Mouse (Mus musculus): ENCODE measurements around the gene Tmem132c.

Gene Tmem132c

DNA sequence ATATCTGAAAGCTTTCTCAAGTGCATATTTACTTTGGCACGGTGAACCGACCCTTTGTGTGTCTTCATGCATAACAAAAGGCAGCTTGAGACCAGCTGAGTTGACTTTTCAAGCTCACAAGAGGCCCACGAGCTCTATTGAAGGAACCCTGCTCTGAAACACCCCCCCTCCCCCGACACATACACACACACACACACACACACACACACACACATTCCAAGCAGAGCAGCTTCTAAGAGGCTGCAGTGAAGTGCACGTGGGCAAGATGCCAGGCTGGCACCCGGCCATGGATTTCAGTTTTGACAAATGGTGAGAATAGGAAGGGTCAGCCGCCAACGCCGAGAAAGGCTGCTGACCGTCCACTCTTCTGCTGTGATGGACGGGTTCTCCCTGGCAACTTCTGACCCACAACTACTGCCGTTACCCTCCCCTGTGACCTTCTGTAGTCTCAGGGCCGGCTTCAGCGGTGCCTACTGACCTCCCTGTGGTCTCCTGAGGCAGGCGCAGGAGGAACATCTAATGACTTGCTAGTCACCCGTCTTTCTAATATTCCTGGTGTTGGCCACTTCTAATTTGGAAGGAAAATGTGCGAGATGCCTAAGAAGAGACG lies 163.9 kb downstream of the Tmem132c start:
- intact Hi-C loops (cut with DNase I) = no loop called here

DNA sequence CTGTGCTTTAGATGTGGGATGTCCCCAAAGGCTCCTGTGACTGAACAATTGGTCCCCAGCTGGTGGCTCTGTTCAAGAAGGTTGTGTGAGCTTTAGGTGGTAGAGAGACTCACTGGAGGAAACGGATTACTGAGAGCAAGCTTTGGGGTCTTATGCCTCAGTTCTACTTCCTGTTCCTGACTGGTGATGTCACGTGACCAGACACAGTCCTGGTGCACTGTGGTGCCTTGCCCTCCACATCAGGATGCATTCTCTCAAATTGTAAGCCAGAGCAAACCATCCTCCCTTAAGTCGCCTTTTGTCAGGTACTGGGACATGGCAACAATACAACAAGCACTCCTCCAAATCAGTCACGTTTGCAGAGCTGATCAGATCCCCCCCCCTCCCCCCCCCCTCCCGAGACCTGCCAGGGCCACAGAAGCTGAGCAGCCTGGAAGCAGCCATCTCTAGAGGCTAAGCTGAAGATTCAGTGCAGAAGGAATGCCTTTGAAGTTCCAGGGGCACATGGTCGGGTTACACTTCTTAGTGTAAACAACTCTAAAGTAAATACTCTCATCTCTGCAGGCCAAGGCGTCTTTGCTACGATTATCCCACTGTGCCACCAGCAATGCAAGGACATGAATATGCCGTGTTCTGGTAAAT lies 164.5 kb downstream of the Tmem132c start:
- intact Hi-C loops (cut with DNase I) = no loop called here

DNA sequence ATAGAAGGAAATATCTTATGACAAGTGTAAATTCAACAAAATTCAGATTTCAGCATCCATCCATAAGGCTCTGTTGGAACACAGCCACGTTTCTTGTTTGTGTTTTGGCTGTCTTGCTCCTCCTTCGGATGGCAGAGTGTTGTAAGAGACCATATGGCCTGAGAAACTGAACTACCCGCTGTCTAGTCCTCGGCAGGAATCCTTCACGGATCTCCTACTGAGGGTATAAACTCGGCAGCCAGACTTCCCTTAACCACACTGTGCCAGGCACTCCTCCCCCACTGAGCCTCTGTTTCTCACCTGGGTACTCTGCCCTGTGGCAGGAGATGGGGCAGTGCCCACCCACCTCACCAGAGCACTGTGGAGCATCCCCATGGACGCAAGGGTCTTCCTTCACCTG lies 174.9 kb downstream of the Tmem132c start:
- intact Hi-C loops (cut with DNase I) = no loop called here

DNA sequence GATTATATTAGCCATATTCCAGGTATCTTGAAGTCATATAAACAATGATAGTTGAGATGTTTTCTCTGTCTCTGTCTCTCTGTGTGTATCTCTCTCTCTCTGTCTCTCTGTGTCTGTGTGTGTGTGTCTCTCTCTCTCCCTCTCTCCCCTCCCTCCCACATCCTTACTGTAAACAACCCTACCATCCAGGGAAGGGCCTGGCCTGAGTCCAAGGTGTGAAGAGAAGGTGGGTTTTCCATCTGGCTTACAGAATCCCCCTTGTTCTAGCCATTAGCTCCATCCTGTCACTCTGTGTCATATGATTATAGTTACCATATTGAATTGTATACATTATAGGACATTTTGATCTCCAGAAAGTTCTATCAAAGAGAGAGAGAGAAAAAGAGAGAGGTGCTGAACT lies 182.3 kb downstream of the Tmem132c start:
- intact Hi-C loops (cut with DNase I) = no loop called here

DNA sequence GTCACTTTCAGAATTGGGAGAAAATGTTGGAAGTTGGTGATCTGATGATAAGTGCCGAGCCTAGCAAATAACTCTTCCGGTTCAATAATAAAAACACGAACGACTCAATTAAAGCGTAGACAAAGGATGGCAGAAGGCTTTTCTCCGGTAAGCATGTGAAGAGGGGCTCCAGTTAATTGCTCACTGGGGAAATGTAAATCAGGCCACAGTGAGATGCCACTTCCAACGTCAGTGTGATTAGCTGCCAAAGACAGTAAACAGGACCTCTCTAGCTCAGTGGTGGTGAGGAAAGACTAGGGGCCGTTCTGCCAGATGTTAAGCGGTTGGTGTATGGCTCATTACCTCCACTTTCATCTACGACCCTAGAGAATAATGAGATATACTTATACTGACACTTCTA lies 187.5 kb downstream of the Tmem132c start:
- intact Hi-C loops (cut with DNase I) = no loop called here

DNA sequence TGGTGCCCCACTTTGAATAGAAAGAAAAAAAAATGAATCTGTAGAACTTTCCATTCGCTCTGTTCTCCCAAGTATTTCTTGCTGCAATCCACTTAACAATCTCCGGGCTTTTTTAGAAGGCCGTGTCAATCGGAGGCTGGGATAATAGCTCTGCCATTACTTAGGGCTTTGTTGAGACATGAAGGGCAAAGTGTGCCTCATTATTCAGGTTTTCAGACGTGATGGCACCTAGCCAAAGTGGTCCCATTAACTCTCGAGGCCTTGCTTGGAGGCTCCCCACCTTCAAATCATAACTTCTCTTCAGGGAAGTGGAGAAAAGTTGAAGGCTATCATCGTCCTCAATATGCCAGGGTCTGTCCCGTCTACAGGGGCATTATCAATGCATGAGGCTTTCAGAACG lies 190.0 kb downstream of the Tmem132c start:
- intact Hi-C loops (cut with DNase I) = no loop called here

DNA sequence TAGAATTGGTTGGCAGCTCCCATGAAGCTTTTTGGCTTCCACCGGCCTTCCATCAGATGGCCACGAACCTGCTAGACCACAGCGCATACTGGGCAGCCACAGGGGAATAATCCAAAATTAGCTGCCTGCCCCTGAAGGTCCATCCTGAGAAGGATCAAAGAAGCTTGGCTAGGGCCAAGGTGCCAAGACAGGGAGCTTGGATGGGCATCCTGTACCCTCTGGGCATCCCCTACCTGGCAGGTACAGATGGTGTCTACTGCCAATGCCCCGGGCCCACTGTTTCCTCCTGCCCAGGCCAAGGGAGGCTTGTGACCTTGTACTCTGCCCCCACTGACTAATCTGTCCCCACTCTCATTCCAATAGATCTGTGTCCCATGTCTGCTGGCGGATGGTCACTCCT lies 195.2 kb downstream of the Tmem132c start:
- intact Hi-C loops (cut with DNase I) = no loop called here

DNA sequence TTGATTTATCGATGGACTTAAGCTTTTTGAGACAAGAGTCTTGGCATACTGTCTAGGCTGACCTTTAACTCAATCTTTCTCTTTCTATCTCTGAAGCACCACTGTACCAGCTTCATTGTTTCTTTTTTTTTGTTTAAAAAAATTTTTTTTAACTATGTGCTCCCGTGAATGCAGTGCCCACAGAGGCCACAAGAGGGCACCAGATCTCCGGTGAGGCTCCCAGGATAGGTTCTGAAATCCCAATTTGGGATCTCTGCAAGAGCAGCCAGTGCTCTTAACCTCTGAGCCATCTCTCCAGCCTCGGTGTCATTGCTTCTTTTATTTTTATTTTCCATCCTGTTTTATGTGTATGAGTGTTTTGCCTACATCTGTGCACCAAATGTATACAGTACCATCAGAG lies 197.0 kb downstream of the Tmem132c start:
- intact Hi-C loops (cut with DNase I) = no loop called here

DNA sequence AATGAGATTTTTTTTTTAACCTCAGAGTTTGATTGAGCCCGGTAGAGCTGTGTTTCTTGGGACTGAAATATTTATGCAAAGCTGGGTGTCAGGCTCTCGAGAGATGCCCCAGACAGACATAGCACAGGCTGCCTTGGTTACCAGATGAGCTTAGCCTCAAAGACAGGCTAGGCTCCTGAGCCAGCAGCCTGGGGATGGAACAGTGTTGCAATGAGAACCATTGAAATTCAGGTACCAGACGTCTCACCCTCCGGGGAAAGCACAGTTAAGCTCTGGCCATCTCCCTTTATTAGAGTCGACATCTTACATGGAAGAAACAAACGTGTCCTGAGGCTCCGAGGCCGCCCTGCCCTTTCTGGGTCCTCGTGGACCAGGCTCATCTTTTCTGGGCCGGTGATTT lies 200.4 kb downstream of the Tmem132c start:
- intact Hi-C loops (cut with DNase I) = no loop called here

DNA sequence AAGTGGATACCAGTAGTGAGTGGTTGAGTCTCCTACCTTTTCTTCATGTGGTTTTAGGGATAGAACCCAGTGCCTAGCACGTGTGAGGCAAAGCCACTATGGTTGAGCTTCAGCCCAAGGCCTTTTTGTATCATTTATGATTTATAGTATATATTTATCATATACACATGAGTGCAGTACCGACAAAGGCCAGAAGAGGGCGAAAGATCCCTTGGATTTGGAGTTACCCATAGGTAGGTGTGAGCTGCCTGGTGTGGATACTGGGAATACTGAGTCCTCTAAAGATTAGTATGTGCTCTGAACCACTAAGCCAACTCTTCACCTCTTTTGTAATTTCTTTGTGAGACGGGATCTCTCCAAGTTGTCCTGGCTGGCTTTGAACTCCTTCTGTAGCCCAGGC lies 212.0 kb downstream of the Tmem132c start:
- intact Hi-C loops (cut with DNase I) = no loop called here

DNA sequence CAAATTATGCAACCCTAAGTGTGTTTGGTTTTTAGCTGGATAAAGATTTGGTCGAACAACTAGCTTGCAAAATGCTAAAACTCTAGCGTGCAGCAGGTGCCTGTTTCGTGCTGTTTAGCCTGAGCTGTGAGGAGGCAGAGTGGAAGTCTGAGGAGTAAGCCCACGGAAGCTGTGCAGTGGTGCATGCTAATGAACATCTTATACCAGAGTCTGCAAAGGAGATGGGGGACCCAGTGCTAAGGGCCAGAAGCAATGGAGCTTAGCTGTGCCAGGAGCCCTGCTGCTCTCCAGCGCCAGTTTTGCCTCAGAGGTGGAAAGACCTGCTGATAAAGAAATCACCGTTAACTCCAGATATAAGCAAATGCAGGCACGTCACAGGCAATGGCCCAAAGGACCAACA lies 212.5 kb downstream of the Tmem132c start:
- intact Hi-C loops (cut with DNase I) = no loop called here

DNA sequence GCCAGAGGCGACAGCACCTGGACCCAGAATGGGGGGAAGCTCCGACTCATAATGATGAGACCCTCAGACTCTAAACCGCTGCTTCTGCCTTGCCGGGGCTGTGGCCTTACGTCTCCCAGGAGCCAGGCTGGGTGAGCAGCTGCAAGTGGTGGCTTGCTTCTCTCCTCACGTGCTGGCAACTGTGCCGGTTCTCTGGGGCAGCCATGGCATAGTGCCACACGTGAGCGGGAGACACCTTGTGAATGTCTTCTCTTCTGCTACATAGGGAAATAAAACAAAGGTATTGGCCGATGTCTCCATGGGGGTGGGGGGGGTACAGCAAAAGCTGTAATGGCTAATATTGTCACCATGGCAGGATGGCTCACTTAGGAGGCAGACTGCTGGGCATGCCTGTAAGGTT lies 214.5 kb downstream of the Tmem132c start:
- intact Hi-C loops (cut with DNase I) = no loop called here

DNA sequence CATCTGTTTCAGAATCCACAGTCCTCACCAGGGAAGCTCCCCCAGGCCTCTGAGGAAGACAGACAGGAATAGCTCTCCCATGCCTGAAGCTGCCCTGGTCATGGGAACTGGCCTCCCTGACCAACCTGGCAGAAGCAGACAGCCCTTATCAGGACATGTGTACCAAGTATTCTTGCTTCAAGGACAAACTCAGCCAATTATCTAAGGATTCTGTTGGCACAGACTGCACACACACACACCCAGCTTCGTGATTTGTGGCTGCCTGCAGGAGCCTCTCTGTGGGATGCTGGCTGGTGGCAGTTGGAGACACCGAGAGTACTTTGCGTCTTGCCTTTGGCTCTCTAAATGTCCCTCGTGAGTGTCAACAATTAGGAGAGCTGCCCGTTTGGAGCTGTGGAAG lies 226.5 kb downstream of the Tmem132c start:
- intact Hi-C loops (cut with DNase I) = no loop called here

DNA sequence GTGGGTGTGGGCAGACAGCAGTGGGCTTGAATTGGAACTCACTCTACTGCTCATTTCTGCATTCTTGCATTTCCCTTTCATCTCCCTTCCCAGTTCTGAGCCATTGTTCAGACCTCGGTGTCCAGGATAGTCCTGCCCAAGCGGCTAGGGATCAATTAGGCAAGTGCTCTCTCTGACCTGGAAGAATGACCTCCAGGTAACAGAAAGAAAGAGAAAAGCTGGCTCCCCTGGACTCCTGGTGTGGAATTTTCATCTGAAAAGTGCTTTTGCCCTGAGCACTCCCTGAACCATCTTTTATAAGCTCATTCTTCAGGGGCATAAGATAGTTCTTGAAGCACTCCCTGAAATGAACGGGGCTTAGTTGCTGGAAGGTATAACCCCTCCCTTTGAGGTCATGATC lies 228.7 kb downstream of the Tmem132c start:
- intact Hi-C loops (cut with DNase I) = no loop called here

DNA sequence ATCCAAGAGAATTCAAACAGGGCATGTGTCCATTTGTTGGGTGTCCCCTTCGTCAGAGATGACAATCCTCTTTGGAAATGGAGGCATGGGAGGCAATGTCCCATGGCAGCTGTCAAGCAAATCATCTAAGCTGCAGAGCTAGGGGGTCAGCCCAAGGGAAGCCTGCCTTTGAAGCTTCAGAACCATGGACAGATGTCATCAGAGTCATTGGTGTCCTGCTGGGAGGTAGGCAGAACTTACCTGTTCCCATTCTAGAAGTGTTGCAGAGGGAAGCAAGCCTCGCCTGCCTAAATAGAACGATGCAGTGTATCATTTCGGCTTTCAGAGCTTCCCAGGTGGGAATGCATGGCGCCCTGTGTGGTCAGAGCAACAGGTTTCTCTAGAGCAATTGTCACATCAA lies 230.3 kb downstream of the Tmem132c start:
- intact Hi-C loops (cut with DNase I) = no loop called here

DNA sequence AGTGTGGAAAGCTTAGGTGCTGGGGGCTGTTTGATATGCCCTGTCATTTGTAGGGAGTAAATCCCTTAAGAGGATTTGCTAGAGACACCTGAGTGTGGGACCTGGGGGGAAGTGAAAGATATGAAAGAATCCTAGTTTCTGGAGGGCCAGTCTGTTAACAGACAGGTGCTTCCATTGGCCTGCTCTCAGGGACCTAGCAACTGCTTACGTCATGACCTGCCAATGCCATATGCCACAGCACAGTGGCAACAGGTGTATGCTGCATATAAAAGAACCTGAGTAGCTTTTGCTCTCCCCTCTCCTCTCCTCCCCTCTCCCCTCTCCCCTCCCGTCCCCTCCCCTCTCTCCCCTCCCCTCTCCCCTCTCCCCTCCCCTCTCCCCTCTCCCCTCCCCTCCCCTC lies 232.1 kb downstream of the Tmem132c start:
- intact Hi-C loops (cut with DNase I) = no loop called here

DNA sequence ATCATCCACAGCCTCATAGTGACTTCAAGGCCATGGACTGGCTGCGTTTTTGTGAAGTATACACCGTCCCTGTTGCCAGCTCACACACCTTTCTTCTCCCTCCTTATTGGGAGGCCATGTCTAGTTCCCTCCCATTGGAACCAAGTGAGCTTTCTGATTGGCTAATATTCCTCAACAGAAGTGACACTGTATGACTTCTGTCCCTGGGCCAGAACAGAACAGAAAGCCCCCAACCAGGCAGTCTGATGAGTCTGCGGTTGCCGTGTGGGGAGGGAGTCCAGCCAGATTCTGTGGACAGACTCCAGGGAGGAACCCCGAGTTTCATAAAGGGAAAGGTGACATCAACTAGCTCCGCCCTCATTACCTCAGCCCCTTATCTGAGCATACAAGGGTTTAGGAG lies 233.2 kb downstream of the Tmem132c start:
- intact Hi-C loops (cut with DNase I) = no loop called here

DNA sequence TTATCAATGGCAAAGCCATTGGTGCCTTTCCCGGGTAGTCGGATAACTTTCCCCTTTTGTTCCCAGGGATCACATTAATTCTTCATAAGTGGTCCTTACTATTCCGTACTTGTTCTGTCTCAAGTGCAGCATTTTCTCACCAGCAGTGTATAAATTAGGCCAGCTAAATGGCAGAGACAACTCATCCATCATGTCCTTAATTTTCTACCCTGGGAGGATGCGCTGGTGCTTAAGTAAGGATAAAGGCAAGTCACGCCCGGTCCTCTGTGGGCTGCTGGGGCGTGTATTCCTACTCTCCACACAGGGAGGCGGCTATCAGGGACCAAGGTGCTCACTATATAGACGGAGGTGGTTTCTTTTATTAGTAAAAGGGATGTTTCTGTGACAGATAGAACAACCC lies 236.2 kb downstream of the Tmem132c start:
- intact Hi-C loops (cut with DNase I) = no loop called here

DNA sequence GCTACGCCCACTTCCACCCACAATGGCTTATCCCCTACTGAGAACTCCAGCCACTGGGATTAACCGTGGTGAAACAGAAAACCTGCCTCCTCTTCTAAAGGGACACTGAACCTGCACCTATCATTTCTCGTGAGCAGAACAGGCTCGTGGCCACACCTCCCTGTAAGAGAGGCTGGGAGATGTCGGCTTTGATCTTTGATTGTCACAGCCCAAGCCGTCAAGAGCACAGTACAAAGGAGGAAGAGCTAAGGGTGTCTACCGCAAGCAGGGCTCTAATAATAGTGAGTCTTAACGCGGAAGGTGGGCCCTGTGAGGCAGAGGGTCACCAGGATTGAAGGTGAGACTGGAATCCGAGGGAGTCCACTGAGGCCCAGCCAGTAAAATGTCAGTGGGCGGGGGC lies 236.7 kb downstream of the Tmem132c start:
- intact Hi-C loops (cut with DNase I) = no loop called here

DNA sequence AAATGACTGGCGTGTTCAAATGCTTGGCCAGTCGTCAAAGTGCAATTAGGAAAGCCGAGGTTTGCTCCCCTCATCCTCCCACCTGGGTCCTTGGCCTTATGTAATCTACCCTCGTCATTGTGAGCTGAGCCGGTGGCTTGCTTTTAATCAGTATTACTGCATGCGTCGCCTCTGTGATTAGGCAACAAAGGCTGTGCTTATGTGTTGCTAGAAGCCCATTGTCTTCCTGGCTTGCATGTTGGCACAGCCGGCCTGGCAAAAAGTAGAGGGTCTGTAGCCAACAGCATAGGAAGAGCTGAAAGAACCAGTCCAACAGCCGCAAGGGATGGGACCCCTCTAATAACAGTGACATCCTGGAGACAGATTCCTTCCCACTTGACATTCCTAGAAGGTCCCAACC lies 239.3 kb downstream of the Tmem132c start:
- intact Hi-C loops (cut with DNase I) = loop anchor here (2.0 to 10.0 kb wide), 3 partner anchors 116 to 319 kb away; no protein-coding TSS in a partner anchor

DNA sequence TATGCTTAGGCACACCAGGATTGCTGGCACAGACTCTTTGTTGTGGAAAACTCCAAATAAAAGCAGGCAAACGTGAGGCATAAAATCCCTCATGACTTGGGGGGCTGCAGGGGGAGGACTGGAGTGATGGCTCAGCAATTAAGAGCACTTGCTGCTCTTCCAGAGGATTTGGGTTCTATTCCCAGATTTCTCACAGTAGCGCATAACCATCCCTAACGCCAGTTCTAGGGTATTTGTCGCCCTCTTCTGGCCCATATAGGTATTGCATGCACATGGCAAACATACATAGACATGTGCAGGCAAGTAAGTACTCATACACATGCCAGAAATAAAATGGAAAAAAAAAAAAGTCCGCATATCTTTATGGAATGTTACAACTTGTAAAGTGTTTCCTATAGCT lies 239.8 kb downstream of the Tmem132c start:
- intact Hi-C loops (cut with DNase I) = loop anchor here (2.0 to 10.0 kb wide), 3 partner anchors 117 to 319 kb away; no protein-coding TSS in a partner anchor

DNA sequence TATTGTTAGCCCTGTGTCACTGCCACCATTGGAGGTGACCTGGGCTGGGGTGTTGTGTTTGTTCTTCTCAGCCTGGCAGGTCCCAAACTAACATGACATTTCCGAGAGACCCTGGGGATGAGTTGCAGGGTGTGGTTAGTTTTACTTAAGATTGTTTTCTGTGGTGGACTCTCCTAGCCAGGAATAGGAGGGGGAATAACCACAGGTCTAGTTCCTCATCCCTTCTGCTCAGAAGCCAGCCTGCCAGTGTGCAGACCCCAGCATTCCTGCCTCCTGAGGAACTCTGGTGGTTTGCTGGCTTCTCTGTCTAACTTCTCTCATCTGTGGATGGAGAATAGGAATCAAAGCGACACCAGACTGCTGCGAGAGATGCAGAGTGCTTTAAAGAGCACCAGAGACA lies 240.7 kb downstream of the Tmem132c start:
- intact Hi-C loops (cut with DNase I) = loop anchor here (5.0 to 10.0 kb wide), 2 partner anchors 118 to 320 kb away; no protein-coding TSS in a partner anchor

DNA sequence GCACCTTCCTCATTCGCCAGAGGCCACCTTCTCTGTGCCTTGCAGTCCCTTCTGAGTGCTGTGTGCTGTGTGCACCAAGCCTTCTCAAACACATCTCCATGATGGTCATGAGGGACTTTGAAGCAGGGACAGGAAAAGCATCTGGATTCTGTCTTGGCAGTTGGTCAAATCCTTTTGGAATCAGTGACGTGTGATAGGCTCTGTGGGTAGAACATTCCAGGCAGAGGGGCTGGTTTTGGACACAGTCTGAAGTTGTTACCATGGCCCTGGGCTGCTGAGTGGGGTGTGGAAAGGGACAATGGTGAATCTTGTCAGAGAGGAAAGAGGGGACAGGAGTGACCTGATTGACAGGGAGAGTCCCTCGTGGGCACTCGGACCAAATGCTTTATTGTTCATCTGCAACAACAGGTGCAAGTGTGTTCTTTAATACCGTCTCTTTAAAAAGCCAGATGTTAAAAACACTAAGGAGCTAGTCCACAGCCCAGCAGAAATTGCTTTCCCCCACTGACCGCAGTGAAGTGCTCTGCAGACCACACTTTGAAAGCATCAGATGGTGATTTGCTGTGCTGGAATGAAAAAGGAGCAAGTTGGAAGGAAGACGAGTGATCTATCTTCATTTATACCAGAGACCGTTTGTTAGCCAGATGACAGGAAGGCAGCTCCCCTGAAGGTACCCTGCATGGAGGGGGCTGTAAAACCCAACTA lies 242.5 kb downstream of the Tmem132c start:
- intact Hi-C loops (cut with DNase I) = loop anchor here (5.0 to 10.0 kb wide), 2 partner anchors 119 to 322 kb away; no protein-coding TSS in a partner anchor

All from adrenal gland (tissue).